Mouse (Mus musculus): ENCODE data around the gene Fbxw8. TPM values are rescaled to one million over a fixed set of nuclear protein-coding genes. Genes with fewer than 3 reads are reported as not detected.

Gene Fbxw8
- polyA plus RNA-seq (2015; fragmentation: Nextera tagmentation; extraction: Ambion mirVana), result 25.1 and 25.5 TPM in 2 replicates

DNA sequence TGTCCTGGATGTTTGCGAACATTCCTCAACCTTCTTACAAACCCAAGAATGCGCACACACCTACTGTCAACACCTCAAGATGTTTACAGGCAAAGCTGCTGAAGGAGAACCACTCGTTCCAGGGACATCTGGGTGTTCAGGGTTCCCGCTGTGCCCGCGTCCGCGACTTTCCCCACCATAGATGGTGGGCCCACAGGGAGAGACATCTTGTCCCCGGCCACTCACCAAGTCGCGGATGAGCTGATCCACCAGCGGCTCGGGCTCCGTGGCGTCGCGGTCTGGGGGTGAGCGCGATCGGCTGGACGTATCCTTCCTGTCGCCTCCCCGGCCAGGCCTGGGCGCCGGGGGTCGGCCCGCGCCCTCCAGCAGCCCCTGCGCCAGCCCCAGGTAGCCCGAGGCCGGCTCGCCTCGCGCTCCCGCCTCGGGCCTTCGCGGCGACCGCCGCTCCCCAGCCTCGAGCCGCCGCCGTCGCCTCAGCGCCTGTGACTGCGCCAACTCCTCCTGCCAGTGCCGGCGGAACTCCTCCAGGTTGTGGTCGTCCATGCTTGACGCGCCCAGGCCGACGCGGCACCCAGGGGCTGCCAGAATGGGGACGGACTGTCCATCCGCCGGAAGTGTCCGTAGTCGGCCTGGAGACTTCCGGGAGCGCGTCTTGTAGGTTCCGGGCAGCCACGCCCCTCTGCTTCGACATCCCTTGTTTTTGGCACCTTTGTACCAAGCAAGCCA lies at the start of gene Fbxw8:
Gene Fbxw8, minus strand, starts transcription at position 626 of the 726 bp plus-strand sequence.
- Histone ChIP-seq H3K27me3 (peaks cover 10% of the 10 kb centered on the region; the same call in 1 of the 2 replicates), H3K9ac (peak within 1 kb of the TSS; percentile 95), H3K9me3 (no peaks in the 10 kb centered on the region), H3K4me3 (peak within 1 kb of the TSS; percentile 94), H3K4me2 (peak within 1 kb of the TSS; percentile 79), H3K4me1 (replicated peaks) (peaks cover 30% of the 10 kb centered on the region), H3K27ac (replicated peaks) (peak within 1 kb of the TSS; percentile 79), H3K36me3 (peaks cover 16% of the 10 kb centered on the region; the same call in 1 of the 2 replicates)
- peak; percentile 92 for ATAC-seq (ENCODE audit: low read depth)
- under 1% methylated on average over 67 of the region's 67 CpGs for WGBS

DNA sequence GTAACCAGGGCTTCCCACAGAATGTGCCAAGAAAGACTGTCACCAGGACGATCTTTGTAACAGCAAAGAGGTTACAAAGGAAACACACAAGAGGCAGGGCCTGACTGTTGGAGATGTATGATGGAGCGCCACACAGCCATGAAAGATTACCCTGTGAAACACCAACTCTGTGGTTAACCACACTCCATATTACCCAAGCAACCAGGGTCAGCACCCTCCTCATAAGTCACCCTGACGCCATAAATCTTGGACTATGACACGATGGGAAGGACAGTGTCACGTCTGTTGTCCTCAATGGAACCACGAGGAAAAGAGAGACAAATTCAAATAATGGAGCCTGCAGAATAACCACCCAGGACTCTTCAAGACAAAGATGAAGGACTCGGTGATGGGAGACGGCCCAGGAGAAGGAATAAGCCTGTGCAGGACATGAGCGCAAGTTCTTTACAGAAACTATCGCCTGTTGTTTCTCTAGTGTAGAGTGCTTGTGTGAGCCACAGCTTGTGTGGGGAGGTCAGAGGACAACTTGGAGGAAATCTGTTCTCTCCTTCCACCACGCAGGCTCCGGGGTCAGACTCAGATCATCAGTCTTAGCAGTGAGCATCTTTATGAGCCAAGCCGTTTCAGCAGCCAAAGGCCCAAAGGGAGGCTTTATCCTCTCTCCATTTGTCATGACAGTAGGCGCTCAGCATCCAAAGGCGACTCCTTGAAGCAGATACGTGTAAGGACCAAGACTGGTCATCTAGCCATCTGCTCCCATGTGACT lies 49.6 kb upstream of the Fbxw8 start:
- ATAC-seq (ENCODE audit: low read depth), result 0 out of 2 replicates have a peak, but pooled peaks have one; percentile 17
- no peak overlapping the region for H3K4me3 ChIP-seq
- no peak overlapping the region for H3K9ac ChIP-seq
- peaks cover 35% of the 10 kb centered on the region for H3K36me3 ChIP-seq
- peaks cover 23% of the 10 kb centered on the region for H3K4me1 ChIP-seq (replicated peaks)
- no peaks in the 10 kb centered on the region for H3K27me3 ChIP-seq
- H3K9me3 ChIP-seq, result no peaks in the 10 kb centered on the region
- no peak overlapping the region for H3K27ac ChIP-seq (replicated peaks)
- H3K4me2 ChIP-seq, result no peak overlapping the region
- 32% methylated on average over 16 of the region's 16 CpGs for WGBS

DNA sequence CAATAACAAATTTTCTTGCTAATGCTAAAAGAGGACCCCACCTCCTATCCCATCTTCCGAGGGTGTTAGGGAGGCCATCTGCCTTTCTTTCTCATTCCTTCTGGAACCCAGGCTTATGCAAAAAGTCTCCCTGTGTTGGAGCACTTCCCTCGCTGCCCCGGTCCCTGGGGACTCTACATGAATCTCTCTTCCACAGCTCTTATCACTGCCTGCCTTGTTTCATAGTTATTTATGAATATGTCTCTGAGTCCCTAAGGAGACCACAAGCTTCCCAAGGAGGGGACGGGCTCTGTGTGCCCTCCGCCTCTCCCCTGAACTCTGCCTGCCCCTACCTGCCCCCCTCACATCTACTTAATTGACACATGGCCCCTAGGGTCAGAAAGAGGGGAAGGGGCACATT lies 44.4 kb upstream of the Fbxw8 start:
- Histone ChIP-seq H3K36me3 (peaks cover 32% of the 10 kb centered on the region), H3K9me3 (no peaks in the 10 kb centered on the region), H3K4me2 (no peak overlapping the region), H3K9ac (no peak overlapping the region), H3K4me3 (no peak overlapping the region), H3K27ac (replicated peaks) (no peak overlapping the region), H3K27me3 (no peaks in the 10 kb centered on the region), H3K4me1 (replicated peaks) (peaks cover 9% of the 10 kb centered on the region)
- ATAC-seq (ENCODE audit: low read depth), result no peak
- 55% methylated on average over 5 of the region's 5 CpGs for WGBS

DNA sequence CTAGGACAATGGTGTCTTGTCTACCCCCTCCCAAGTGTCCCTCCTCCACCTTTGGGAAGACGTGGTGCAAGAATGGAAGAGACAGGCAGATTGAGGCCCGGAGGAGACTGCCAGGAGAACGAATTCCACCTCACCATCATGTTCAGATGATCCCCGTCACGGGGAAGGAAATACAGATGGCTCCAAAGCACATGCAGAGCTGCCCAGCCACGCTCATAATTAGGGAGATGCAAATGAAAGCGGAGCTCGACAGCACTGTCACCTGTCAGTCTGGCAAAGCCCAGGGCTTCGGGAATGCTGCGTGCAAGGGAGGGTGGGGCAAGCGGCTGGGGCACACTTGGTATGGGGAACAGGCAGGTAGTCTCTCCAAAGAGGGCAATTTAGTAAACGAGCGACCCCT lies 42.2 kb upstream of the Fbxw8 start:
- 73% methylated on average over 13 of the region's 13 CpGs for WGBS
- peaks cover 8% of the 10 kb centered on the region; the same call in 1 of the 2 replicates for H3K27me3 ChIP-seq
- no peaks in the 10 kb centered on the region for H3K9me3 ChIP-seq
- ATAC-seq (ENCODE audit: low read depth), result no peak
- peaks cover 37% of the 10 kb centered on the region for H3K36me3 ChIP-seq
- no peak overlapping the region for H3K27ac ChIP-seq (replicated peaks)
- H3K4me1 ChIP-seq (replicated peaks), result peaks cover 9% of the 10 kb centered on the region
- no peak overlapping the region for H3K4me2 ChIP-seq
- H3K4me3 ChIP-seq, result no peak overlapping the region
- H3K9ac ChIP-seq, result no peak overlapping the region

DNA sequence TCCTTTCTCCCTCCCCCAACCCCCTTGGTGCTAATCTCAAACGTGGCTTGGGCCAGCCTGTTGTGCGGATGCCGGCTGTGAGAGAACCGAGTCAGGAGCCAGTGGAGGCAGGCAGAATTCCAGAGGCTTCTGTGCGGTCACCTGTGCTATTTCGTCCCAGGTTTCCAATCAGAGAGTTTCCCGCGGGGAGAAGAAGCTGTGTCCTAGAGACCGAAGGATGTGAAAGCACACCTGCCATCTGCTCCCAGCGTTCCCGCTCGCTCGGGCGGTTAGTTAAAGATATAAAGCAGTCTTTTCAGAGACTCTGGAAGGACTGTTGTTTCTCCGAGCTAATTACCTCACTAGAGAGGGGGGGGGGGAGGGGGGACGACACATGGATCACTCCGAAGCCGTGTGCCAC lies 37.0 kb upstream of the Fbxw8 start:
- Histone ChIP-seq H3K4me3 (no peak overlapping the region), H3K27ac (replicated peaks) (no peak overlapping the region; the same call in 1 of the 2 replicates), H3K4me2 (no peak overlapping the region), H3K9me3 (no peaks in the 10 kb centered on the region), H3K27me3 (peaks cover 8% of the 10 kb centered on the region; the same call in 1 of the 2 replicates), H3K36me3 (peaks cover 9% of the 10 kb centered on the region; the same call in 1 of the 2 replicates), H3K9ac (peak overlapping the region; percentile 41; the same call in 1 of the 2 replicates), H3K4me1 (replicated peaks) (peaks cover 33% of the 10 kb centered on the region)
- WGBS, result 15% methylated on average over 15 of the region's 18 CpGs
- ATAC-seq (ENCODE audit: low read depth), result no peak

DNA sequence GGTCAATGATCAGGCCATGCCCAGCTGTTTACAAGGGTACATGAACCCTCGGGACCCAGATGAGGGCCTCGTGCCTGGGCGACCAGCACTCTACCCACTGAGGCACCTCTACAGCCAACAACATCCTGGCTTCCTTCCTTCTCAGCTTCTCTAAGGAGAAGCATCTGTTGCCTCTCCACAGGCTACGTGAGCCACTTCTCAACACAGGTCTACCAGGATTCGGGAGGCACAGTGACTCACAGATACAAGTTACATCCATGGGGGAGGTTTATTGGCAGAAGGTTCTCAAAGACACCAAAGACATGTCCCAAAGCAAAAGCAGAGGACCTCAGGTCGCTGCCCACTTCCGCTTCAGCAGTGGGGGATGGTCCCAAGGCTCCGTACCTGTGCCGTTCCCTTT lies 35.2 kb upstream of the Fbxw8 start:
- Histone ChIP-seq H3K4me3 (no peak overlapping the region), H3K27ac (replicated peaks) (no peak overlapping the region), H3K9ac (no peak overlapping the region), H3K27me3 (peaks cover 8% of the 10 kb centered on the region; the same call in 1 of the 2 replicates), H3K9me3 (no peaks in the 10 kb centered on the region), H3K36me3 (peaks cover 8% of the 10 kb centered on the region; the same call in 1 of the 2 replicates), H3K4me1 (replicated peaks) (peaks cover 43% of the 10 kb centered on the region), H3K4me2 (no peak overlapping the region)
- 88% methylated on average over 9 of the region's 9 CpGs for WGBS
- no peak for ATAC-seq (ENCODE audit: low read depth)

DNA sequence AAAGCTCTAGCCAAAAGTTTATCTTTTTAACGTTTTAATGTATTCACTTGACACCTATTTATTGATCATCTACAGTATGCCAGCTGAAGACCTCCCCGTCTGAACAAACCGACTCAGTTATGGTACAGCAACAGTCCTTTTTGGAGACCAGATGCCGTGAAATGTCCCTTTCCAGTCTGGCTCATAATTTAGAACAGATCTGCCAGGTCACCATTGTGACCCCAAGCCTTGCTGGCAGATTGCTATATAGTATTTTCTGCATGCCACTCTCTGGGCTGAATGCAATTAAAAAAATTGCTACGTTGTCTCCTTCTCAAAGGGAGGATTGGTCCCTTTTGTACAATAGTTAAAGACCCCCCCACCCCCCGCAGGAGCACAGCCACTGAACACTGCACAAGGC lies 33.1 kb upstream of the Fbxw8 start:
- no peak for ATAC-seq (ENCODE audit: low read depth)
- Histone ChIP-seq H3K27me3 (peaks cover 7% of the 10 kb centered on the region; the same call in 1 of the 2 replicates), H3K4me1 (replicated peaks) (peaks cover 43% of the 10 kb centered on the region)

GRCm38 (mm10) chr5:118186903-118187633 lies 31.8 kb upstream of the Fbxw8 start:
- no peak for ATAC-seq (ENCODE audit: low read depth)

More for the DNA sequence above, 33.1 kb upstream of the Fbxw8 start:
- no peak overlapping the region for H3K9ac ChIP-seq
- H3K36me3 ChIP-seq, result 0 out of 2 replicates have a peak, but pooled peaks cover under 1% of the 10 kb centered on the region
- WGBS, result 53% methylated on average over 6 of the region's 6 CpGs
- H3K9me3 ChIP-seq, result no peaks in the 10 kb centered on the region
- no peak overlapping the region for H3K4me3 ChIP-seq
- no peak overlapping the region for H3K27ac ChIP-seq (replicated peaks)
- no peak overlapping the region for H3K4me2 ChIP-seq

GRCm38 (mm10) chr5:118177640-118178039 lies 22.4 kb upstream of the Fbxw8 start:
- peaks cover 46% of the 10 kb centered on the region for H3K27me3 ChIP-seq
- no peak for ATAC-seq (ENCODE audit: low read depth)
- WGBS, result 75% methylated on average over 7 of the region's 7 CpGs

More at GRCm38 (mm10) chr5:118186903-118187633, 31.8 kb upstream of the Fbxw8 start:
- H3K9me3 ChIP-seq, result no peaks in the 10 kb centered on the region
- no peaks in the 10 kb centered on the region for H3K36me3 ChIP-seq
- H3K4me1 ChIP-seq (replicated peaks), result peaks cover 34% of the 10 kb centered on the region
- H3K27me3 ChIP-seq, result no peaks in the 10 kb centered on the region
- no peak overlapping the region for H3K4me3 ChIP-seq
- H3K9ac ChIP-seq, result no peak overlapping the region
- H3K27ac ChIP-seq (replicated peaks), result no peak overlapping the region
- H3K4me2 ChIP-seq, result no peak overlapping the region
- 64% methylated on average over 9 of the region's 9 CpGs for WGBS

GRCm38 (mm10) chr5:118175137-118175536 lies 19.9 kb upstream of the Fbxw8 start:
- WGBS, result 27% methylated on average over 2 of the region's 2 CpGs
- Histone ChIP-seq H3K27me3 (peaks cover 68% of the 10 kb centered on the region), H3K4me1 (replicated peaks) (peaks cover 30% of the 10 kb centered on the region), H3K36me3 (no peaks in the 10 kb centered on the region), H3K9ac (no peak overlapping the region), H3K4me2 (peak overlapping the region; percentile 55), H3K9me3 (0 out of 2 replicates have a peak, but pooled peaks cover 5% of the 10 kb centered on the region), H3K4me3 (no peak overlapping the region), H3K27ac (replicated peaks) (no peak overlapping the region)
- no peak for ATAC-seq (ENCODE audit: low read depth)

More at GRCm38 (mm10) chr5:118177640-118178039, 22.4 kb upstream of the Fbxw8 start:
- Histone ChIP-seq H3K36me3 (no peaks in the 10 kb centered on the region), H3K9ac (no peak overlapping the region), H3K4me2 (no peak overlapping the region), H3K27ac (replicated peaks) (no peak overlapping the region), H3K4me3 (no peak overlapping the region), H3K9me3 (0 out of 2 replicates have a peak, but pooled peaks cover 5% of the 10 kb centered on the region), H3K4me1 (replicated peaks) (peaks cover 11% of the 10 kb centered on the region)

DNA sequence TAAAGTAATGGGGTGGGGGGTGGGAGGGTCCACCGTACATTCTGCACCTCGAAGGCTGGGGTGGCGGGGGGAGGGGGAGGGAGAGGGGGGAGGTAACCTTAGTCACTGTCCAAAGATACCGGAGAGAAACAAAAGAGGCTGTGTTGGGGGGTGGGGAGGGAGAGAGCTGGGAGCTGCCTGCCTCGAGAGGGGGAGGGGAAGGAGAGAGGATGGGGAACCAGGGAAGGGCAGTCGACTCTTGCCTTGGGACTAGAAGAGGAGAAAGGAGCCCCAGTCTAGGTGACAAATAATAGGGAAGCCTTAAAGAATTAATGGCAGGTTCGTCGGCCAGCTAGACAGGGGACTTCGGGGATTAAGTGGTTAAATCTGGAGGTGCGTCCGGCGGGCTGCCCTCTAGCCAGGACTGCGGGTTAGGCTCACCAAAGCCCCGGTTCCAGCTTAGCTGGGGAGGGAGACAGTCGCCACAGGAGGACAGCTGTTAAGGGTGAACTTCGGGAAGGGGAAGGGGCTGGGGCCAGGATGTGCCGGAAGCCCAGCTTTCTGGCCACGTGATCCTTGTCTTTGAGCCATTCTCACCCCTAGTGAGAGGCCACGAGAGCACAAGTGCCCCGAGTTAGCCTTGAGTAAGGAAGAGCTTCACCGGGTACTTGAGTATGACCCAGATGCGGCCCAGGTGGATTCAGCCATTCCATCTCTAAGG lies 19.2 kb upstream of the Fbxw8 start:
- Histone ChIP-seq H3K9me3 (0 out of 2 replicates have a peak, but pooled peaks cover 5% of the 10 kb centered on the region), H3K27ac (replicated peaks) (no peak overlapping the region), H3K4me1 (replicated peaks) (peaks cover 35% of the 10 kb centered on the region), H3K4me3 (peak overlapping the region; percentile 28), H3K27me3 (peaks cover 68% of the 10 kb centered on the region), H3K36me3 (no peaks in the 10 kb centered on the region), H3K9ac (peak overlapping the region; percentile 48), H3K4me2 (peak overlapping the region; percentile 55)
- WGBS, result under 1% methylated on average over 21 of the region's 22 CpGs
- no peak for ATAC-seq (ENCODE audit: low read depth)
